Mouse (Mus musculus): ENCODE results near the gene Proser1. TPM values are rescaled to one million over a fixed set of nuclear protein-coding genes. Genes with fewer than 3 reads are reported as not detected.

Proser1 gene
- total RNA-seq, 2 experiments from 2014 or later: 14.8 to 19.7 TPM

DNA sequence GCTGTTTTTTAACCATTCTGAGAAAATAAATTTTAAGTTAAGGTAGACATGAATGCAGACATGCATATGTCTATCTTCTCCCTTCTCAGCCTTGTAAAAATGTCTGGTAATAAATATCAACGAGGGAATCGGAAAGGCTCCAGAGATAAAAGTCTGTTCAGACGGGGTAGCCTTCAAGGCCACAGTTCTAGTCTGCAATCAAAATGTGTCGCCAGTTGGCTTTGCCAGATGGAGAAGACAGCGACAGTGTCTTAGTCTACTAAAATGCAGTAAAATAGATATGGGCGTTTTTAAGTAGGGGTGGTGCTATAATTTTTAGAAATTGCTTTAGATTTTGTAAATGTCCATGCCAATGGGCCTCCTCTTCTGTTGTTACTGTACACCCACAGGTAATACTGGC is 1.9 kb downstream of the Proser1 start:
- DNase-seq (ENCODE audit: low spot score in 2 of 2): no peak

DNA sequence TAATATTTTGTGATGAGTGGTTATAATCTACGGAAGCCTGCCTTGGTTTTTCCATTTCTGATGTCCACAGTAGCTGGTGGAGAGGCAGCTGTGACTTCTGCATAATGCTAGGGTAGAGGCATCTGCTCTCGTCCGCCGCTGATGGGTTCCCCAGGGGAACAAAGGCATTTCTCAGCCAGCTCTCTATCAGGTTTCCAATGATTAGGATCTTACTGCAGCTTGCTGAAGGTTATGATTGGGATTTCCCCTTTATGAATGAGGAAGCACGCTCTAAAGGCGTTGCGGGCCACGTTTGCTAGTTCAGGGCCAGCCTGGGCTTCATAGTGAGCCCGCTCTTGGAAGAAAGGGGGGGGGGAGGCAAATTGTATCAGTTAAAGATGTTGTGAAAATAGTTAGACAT is 3.0 kb downstream of the Proser1 start:
- no peak for DNase-seq (ENCODE audit: low spot score in 2 of 2)

DNA sequence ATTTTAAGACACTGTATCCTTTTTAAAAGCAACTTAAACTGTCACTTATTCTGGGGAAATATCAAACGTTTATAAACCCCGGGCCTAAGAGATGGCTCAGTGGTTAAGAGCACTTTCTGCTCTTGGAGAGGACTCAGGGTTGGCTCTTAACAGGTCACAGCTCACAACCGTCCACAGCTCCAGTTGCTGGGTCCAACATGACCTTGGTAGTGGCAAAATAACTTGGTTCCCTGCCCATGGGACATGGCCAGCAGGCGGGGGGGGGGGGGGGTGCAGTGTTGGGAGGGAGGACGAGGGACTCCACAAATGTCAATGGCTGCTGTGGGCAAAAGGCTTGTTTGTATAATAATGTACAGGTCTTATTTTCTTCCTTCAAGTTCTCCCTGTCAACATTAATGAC is 3.9 kb downstream of the Proser1 start:
- DNase-seq (ENCODE audit: low spot score in 2 of 2): no peak

DNA sequence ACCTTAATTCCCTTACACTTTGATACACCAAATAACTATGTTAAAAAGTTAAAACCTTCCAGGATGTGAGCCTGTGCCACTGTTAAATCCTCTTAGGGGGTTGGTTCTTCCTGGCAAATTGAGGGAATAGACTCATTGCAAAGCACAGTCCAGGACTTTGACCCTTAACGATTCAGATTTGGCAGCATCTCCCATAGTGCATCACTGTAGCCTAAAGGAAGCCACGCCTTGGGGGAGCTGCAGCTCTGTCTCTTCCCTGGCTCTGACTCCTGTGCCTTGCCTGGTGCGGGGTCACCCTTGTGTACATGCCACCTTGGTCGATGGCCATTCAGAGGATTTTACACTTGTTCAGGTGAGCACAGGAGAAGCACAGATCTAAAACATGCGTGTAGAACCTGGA is 6.2 kb downstream of the Proser1 start:
- no peak for DNase-seq (ENCODE audit: low spot score in 2 of 2)

DNA sequence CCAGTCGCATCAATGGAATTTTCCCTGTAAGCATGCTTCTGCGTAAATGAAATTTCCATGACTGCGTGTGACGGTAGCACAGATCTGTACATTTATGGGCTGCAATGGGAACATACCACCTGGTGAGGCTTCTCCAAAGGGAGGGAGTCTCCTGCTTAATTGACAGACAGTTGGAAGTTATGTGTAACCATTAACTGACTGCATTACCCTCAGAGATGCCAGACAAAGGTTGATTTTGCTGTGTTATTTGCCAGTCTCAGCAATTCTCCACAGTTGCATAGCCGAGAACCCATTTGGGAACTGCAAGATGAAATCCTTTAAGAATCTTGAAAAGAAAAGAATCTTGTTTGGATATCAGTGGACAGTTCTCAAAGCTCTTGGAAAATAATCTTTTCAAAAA is 8.6 kb downstream of the Proser1 start:
- no peak for DNase-seq (ENCODE audit: low spot score in 2 of 2)

DNA sequence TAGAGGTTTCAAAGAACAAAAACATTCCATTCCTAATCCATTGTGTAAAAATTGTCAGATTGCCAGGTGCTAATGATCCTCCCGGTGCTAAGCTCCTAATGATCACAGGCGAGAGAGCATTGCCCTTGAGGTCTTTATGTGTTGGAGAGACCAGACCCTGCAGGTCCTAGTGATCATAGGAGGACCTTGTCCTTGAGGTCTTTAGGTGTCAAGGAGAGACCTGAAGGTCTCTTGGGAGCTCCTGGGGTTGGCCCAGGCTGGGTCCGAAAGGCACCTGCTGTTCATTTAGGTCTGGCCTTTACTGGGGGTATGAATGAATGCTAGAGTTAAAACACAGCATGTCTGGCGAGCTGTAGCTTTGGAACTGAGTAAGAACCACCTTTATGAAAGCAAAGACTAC is 10.7 kb downstream of the Proser1 start:
- DNase-seq (ENCODE audit: low spot score in 2 of 2): no peak

DNA sequence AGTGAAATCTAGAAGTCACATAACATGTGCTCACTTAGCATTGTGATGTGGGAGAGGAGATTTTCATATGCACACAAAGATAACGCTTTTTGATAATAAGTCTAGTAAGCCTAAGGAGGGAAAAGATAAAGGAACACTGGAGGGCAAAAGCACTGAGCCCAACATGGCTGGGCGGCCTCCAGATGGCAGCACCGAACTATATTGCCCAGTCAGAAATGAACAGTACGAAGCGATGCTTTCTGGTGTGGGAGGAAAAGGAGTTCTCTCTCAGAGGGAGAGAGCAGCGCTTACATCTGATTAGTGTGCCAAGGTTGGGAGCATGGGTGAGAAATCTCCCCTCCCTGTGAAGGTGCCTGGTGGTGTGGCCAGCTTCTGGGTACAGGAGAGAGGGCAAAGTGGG is 12.4 kb downstream of the Proser1 start:
- no peak for DNase-seq (ENCODE audit: low spot score in 2 of 2)

DNA sequence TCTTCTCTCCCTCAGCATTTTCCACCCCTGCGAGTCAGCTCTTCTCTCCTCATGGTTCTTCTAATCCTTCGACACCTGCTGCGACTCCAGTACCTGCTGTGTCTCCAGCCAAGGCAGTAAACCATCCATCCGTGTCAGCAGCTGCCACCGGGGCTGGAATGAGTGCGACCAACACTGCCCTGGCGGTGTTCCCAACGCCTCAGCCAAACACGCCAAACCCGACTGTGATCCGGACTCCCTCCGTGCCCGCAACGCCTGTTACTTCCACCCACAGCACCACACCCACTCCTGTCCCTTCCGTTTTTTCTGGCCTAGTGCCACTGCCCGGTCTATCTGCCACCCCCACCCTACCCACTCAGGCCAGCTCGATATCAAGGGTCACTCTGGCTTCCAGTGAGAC is 14.0 kb downstream of the Proser1 start:
- DNase-seq (ENCODE audit: low spot score in 2 of 2): peak; percentile 44 to 57

DNA sequence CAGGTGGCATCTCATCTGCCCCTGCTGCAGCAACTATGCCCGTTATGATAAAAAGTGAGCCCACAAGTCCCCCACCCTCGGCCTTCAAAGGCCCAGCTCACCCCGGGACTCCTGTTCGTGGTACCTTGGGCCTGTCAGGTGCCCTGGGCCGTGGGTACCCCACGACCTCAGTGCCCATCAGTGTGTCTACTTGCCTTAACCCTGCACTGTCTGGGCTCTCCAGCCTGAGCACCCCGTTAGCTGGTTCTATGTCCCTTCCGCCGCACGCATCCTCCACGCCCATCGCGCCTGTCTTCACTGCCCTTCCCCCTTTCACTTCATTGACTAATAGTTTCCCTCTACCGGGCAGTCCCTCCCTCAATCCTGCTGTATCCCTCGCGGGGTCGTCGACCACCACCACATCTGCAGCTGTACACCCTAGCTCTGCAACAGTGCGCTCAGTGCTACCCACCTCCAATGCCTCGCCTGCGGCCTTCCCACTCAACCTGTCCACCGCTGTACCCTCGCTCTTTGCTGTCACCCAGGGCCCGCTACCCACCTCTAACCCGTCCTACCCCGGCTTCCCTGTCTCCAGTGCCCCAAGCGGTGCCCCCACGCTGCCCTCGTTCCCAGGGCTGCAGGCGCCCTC is 15.1 kb downstream of the Proser1 start:
- DNase-seq (ENCODE audit: low spot score in 2 of 2): no peak

DNA sequence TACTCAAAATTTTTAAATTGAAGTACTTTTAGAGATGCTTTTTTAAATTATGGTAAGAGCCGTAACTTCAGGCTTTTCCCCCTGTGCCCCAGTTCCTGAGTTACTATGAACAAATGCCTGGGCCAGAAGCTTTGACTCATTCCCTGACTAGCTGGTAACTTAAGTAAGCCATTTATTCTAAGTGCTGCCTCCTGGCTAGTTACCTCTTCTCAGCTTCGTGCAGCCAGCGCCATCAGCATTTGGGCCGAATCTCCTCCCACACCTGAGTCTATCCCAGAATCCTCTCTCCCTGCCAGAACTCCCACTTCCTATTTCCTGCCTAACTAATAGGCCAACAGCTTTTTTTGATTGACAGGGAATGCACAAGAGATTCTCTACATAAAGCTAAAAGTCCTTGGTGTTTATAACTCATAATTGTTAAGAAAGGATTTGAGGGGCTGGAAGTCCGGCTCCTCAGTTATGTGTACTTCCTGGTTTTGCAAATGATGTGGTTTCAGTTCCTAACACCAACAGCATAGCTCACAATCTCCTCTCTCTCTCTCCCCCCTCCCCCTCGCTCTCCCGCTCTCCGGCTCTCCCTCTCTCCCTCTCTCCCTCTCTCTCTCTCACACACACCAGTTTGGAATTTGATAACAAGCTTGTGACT is 20.1 kb downstream of the Proser1 start:
- DNase-seq (ENCODE audit: low spot score in 2 of 2): no peak

DNA sequence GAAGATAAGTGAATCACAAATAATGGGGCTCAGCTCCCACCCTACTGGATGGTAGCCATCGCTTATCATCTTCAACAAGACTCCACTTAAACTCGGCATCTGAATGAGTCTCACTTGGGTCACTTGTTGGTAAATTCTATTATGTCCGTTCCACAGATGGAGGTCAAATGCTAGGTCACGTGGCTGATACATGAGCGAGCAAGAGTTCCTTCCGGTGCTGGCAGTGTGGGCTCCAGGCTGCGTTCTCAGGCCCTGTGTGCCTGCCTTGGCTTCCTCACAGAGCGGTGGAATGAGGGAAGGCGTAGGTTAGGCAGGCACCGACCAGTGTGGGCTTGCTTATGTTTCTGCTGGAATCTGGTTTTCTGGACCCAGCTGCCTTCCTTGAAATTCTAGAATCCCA is 23.1 kb downstream of the Proser1 start:
- no peak for DNase-seq (ENCODE audit: low spot score in 2 of 2)

DNA sequence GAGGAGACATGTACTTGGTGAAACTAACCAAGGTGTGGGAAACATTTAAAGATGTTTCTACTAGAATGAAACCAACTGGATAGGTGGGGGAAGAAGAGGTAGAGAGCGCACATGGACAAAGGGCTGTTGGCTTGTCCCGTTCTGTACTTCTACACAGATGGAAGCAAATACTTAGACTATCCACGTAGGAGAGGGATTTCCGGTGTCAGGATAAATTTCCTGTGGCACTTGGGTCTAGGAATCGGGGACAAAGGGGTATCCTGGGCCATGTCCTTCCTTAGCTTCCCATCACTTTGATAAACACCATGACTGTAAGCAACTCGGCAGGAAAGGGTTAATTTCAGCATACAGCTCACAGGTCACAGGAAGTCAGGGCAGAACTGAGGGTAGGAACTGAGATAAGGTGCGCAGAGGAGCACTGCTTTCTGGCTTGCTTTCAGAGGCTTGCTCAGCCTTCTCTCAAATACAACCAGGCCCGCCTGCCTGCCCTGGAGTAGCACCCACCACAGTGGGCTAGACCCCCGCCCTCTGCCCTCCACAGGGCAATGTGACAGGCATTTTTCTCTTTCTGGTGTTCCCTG is 23.6 kb downstream of the Proser1 start:
- no peak for DNase-seq (ENCODE audit: low spot score in 2 of 2)

DNA sequence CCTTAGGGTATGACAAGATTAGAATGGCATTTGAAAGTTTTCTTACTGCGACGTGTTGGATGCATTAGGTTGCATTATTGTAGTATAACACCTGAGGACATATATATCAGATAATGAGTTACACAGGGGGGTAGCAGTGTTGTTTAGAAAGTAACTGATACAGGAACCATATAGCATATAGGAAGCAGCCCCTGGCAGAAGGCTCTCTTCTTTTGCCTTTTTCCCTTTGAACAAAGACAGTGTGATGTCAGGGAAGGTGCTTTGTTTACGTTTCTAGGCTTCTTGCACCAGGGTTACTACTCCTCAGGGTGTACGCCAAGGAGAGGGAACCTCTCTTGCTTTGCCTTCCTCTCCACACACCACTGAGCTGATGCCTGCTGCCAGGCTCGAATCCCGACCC is 24.9 kb downstream of the Proser1 start, which contains the start of gene Stoml3:
Gene Stoml3, plus strand, starts transcription at position 301 of the 400 bp plus-strand sequence.
- no peak for DNase-seq (ENCODE audit: low spot score in 2 of 2)

DNA sequence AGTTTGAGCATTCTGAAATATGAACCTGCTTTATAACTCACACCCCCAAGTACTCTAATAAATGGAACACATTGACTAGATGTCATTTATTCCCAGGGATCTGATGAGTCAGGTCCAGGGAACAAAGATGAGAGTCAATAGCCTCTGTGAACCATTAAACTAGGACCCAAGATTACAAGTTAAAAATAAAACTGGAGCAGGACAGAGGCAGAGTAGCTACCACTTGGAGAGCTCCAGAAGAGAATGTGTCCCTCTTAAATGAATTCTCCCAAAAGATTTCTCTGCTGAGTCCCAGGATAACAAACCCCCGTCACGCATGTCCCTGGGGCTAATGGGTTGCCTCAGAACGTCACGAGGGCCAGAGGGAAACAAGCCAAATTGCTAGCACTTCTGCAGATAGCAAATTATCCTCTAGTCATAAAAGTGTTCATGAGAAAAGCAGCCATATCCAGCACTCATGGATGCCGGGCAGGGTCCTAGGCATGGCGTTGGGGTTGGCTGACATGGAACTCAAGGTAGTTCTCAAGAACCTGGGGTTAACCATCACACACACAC is 35.0 kb downstream of the Proser1 start:
- no peak for DNase-seq (ENCODE audit: low spot score in 2 of 2)

DNA sequence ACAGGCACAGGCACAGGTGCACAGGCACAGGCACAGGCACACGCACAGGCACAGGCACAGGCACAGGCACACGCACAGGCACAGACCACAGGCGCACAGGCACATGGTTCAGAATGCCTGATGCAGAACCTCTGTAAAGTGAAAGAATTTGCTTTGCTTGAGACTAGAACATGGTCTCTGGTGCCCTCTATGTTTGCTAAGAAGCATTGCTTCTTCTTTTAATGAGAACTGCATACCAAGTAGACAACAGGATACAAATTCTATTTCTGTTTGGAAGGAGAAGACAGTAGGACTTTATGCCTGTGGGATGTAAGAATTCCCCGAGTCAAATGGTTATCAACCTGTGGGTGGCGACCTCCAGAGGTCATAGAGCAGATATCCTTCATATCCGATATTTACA is 39.0 kb downstream of the Proser1 start:
- DNase-seq (ENCODE audit: low spot score in 2 of 2): no peak

DNA sequence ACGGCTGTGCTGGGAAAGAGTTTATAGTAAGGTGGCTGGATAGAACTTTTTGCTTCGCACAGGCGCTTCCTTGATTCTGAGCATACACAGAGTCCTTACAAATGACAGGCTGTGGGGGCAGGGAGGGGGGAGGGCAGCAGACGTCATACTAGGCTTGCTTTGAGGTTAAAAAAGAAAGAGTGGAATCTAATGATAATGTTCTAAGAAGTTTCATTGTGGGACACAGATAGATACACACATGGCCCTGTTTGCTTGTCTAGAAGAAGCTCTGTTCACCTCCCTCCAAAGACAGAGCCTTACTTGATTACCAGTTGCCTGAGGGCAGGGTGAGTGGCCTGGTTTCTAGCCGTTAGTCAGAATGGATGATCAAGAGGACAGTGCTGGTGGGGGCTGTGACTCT is 49.6 kb downstream of the Proser1 start:
- no peak for DNase-seq (ENCODE audit: low spot score in 2 of 2)

DNA sequence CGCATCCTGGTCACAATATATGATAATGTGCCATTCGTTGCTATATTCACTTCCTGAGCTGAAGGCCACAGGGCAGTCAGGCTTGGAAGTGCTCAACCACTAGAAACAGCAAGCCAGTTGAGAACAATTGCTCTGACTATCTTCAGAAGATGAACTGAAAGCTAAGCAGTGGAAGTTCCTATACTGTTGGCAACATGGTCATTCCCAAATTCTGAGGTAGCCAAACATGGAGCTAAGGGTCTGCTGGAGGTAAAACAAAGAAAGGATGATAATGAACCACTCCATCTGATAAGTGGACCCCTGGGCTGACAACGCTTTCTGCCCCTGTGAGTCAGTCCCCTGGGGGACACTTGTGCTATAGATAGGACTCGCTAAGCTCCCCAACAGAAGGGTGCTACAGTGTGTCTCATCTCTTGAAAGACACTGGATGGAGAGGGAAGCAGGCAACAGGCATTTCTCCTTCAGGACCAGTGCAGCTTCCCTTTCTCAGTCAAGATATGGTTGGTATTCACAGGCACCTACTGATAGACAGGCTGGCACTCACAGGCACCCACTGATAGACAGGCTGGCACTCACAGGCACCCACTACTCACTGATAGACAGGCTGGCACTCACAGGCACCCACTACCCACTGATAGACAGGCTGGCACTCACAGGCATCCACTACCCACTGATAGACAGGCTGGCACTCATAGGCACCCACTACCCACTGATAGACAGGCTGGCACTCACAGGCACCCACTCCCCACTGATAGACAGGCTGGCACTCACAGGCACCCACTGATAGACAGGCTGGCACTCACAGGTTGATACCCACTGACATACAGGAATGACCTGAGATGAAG is 51.0 kb downstream of the Proser1 start:
- no peak for DNase-seq (ENCODE audit: low spot score in 2 of 2)

DNA sequence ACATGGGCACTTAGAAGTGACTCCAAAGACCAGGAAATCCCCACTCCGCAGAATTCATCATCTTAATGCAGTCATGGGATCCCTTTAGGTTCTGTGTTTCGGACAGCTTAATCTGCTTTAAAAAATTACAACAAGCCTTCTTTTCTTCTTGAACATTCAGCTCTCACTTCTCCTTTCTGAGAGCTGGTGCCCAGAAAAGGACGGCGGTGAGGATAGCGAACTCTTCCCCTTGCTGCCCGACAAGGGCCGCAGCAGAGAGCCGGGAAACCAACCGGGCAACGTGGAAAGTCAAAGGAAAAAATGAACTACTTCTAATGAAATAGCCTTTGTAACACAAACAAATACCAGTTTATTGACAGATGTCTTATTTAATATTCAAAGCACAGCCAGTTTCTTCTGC is 59.3 kb downstream of the Proser1 start:
- DNase-seq (ENCODE audit: low spot score in 2 of 2): no peak

DNA sequence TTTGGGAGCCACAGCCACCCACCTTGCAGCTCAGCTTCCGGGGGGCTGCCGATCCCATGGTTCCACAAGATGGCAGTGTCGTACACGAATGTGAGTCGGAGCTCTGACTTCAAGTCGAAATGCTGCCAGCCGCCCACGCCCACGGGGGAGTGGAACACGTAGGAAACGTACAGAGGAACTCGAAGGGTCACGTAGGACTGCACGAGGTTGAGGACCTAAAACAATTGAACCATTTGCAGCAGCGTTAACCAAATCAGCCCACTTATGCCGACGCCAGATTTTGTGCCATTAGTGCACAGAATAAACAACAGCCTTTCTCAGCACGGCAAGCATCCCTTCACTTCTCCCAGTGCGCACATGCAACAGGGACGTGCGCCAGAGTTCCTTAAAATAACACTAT is 62.3 kb downstream of the Proser1 start:
- peak; percentile 66 to 78 for DNase-seq (ENCODE audit: low spot score in 2 of 2)

DNA sequence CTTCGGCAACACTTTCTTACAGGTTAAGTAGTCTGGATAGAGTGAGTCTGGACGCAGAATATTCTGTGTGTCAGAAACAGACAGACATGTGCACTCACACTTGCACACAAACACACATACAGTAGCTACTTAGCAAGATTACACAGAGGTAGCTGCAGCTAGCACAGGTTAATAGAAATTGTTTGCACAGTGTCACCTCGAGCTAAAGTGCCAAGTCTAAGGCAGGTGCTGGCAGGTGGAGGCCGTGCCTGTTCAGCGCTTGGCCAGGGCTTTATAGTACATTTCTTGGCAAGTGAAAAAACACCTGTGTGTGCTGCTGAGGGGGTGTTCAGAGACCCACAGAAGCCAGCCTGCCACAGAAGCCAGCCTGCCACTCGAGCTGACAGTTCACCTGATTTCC is 66.8 kb downstream of the Proser1 start:
- DNase-seq (ENCODE audit: low spot score in 2 of 2): no peak

Data from gastrocnemius, postnatal 4 days (tissue).